Mouse (Mus musculus) brown adipose tissue, adult 24 weeks (tissue): ENCODE results near the gene Nectin4. TPM values are rescaled to one million over a fixed set of nuclear protein-coding genes. Genes with fewer than 3 reads are reported as not detected.

Experiments
- H3K27ac ChIP-seq: fragments of 200-500 bp; replicated peaks from 2 replicates; pipeline ENCODE4 v1.5.1; 2012; ENCODE audit warnings: low read depth, mild to moderate bottlenecking, low read length
- H3K4me1 ChIP-seq: fragments of 200-500 bp; 2 replicates; pipeline ENCODE4 v1.6.1; 2012; ENCODE audit warnings: low read length, mixed read lengths; ENCODE audit not compliant: control insufficient read depth, insufficient read depth, insufficient read length
- H3K4me3 ChIP-seq: fragments of 200-500 bp; 2 replicates; pipeline ENCODE4 v1.5.1; 2012; ENCODE audit warnings: low read depth, mild to moderate bottlenecking, low read length, moderate library complexity; ENCODE audit not compliant: insufficient read depth
- polyA plus RNA-seq: library from polyadenylated mRNA; stranded (reverse); fragments of >200 nt; gene quantifications from 2 replicates; pipeline ENCODE4 v1.2.4, GENCODE M21; 2012; ENCODE audit not compliant: missing spikeins, insufficient read depth, insufficient read length

The Nectin4 gene
- polyA plus RNA-seq, 1 experiment: not detected

DNA sequence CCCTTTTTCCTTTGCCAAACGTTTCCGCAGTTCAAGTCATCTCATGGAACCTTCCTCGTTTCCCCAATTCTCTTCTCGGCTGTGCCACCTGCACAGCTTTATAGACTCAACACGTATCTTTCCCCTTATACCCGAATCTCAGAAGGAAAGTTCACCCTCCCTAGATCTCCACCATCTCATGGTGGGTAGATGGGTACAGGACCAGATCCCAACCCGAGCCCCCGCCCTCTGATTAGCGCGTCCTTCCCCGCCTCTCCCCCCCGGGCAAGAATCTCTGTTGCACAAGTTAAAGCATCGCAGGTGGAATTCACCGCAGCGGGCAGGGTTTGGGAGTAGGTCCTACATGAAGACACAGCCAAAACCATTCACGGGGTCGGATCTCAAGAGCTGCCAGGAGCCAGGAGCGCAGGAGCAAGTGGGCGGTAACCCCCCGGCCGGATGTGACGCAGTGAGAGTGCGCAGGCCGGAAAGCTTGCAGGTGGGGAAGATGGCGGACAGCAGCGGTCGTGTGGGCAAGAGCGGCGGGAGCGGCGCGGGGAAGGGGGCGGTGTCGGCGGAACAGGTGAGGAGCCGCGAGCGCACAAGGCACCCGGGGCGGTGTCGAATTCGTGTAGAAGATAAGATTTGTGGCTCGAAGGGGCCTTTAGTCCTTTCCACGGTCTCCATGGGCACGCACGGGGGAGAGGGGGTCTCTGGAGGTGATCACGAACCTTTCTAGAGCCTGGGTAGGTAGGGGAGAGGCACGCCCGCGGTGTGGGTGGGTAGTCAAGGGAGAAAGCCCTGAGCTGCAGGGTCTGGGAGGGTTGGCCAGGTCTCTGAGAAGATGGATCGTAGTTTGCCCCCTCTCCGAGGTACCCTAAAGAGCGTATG lies 24.4 kb upstream of the Nectin4 start, which contains the start of the genes Nit1 and Pfdn2:
Gene Nit1, minus strand, starts transcription at position 422 of the 870 bp plus-strand sequence.
Gene Pfdn2, plus strand, starts transcription at position 446 of the 870 bp plus-strand sequence.
- peak within 1 kb of the TSS; percentile 52 for H3K27ac ChIP-seq
- H3K4me1 ChIP-seq: peaks cover 6% of the 10 kb centered on the region; the same call in 1 of the 2 replicates
- H3K4me3 ChIP-seq: peak within 1 kb of the TSS; percentile 79

- Histone ChIP-seq H3K27ac (peak overlapping the region; percentile 52; the same call in 1 of the 2 replicates), H3K4me3 (peak overlapping the region; percentile 79), H3K4me1 (peaks cover 6% of the 10 kb centered on the region; the same call in 1 of the 2 replicates)
Observed at GRCm38 (mm10) chr1:171346095-171346450, 23.8 kb upstream of the Nectin4 start.

DNA sequence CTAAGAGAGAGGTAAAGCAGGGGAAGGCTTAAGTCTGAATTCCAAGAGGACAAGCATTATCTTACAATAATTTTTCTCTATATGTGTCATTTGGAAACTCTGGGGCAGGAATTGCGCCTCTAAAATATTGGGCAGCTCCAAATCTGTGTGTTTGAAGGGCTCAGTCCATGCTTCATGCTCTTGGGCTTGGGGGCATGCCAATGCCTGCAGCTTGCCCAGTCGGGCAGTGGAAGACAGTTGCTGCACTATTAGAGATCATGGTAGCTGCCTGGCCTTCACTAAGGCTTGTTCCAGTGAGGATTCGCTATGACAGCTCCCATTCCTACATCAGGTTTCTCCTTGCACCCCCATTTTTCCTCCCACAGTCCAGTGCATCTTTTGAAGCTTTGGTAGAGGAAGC lies 21.2 kb upstream of the Nectin4 start:
- Histone ChIP-seq H3K4me1 (peaks cover 6% of the 10 kb centered on the region; the same call in 1 of the 2 replicates), H3K27ac (no peak overlapping the region), H3K4me3 (no peak overlapping the region)

GRCm38 (mm10) chr1:171349210-171349609 lies 20.7 kb upstream of the Nectin4 start:
- no peak overlapping the region for H3K27ac ChIP-seq
- peaks cover 6% of the 10 kb centered on the region; the same call in 1 of the 2 replicates for H3K4me1 ChIP-seq
- H3K4me3 ChIP-seq: no peak overlapping the region

- Histone ChIP-seq H3K4me1 (no peaks in the 10 kb centered on the region; the same call in 1 of the 2 replicates), H3K4me3 (no peak overlapping the region), H3K27ac (no peak overlapping the region)
Observed at GRCm38 (mm10) chr1:171355812-171356340, 14.0 kb upstream of the Nectin4 start.

DNA sequence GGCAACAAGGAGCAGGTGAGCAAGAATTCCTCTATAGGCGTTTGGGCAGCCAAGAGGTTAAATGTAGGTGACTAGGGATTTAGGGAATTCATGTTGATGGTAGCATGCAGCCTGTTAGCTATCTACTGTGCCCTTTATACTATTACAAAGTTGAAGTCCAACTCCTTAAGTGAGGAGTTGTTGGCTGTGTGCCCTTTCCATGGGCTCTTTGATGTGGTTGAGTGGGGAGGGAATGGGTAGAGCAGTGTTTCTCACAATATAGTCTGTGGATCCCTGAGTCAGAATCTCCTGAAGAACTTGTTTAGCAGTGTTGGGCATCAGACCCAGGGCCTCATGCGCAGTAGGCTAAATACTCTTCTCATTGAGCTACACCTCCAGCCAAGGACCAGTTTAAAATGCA lies 13.1 kb upstream of the Nectin4 start:
- Histone ChIP-seq H3K27ac (no peak overlapping the region), H3K4me3 (no peak overlapping the region), H3K4me1 (no peaks in the 10 kb centered on the region; the same call in 1 of the 2 replicates)

GRCm38 (mm10) chr1:171358421-171358820 lies 11.5 kb upstream of the Nectin4 start:
- no peak overlapping the region for H3K27ac ChIP-seq
- H3K4me3 ChIP-seq: no peak overlapping the region
- H3K4me1 ChIP-seq: no peaks in the 10 kb centered on the region; the same call in 1 of the 2 replicates

GRCm38 (mm10) chr1:171360253-171360652 lies 9.6 kb upstream of the Nectin4 start:
- peak overlapping the region; percentile 55 for H3K4me3 ChIP-seq
- H3K27ac ChIP-seq: no peak overlapping the region
- no peaks in the 10 kb centered on the region; the same call in 1 of the 2 replicates for H3K4me1 ChIP-seq

DNA sequence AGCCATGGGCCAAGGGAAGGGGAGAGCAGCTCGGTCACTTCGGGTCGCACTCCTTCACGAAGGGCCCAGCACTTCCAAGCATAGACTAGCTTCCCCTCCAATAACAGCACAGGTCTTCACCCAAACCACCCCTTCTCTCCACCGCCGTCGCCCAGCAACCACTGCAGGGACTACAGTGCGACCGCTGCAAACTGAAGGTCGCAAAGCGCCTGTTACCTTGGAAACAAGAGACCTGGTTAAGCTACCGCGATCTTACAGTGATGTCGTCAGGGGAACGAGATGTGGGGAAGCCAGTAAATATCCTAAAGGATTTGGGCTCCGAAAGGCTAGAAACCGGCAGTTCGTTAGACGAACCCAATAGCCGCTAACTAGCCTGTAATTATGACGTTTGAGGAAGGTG lies 9.2 kb upstream of the Nectin4 start, which contains the start of gene Klhdc9:
Gene Klhdc9, minus strand, starts transcription at position 143 of the 400 bp plus-strand sequence.
- H3K27ac ChIP-seq: no peak within 1 kb of the TSS
- no peaks in the 10 kb centered on the region; the same call in 1 of the 2 replicates for H3K4me1 ChIP-seq
- peak within 1 kb of the TSS; percentile 55 for H3K4me3 ChIP-seq

- H3K27ac ChIP-seq: no peak overlapping the region
- H3K4me3 ChIP-seq: peak overlapping the region; percentile 55
- no peaks in the 10 kb centered on the region; the same call in 1 of the 2 replicates for H3K4me1 ChIP-seq
Observed at GRCm38 (mm10) chr1:171361106-171362103, 8.5 kb upstream of the Nectin4 start.

DNA sequence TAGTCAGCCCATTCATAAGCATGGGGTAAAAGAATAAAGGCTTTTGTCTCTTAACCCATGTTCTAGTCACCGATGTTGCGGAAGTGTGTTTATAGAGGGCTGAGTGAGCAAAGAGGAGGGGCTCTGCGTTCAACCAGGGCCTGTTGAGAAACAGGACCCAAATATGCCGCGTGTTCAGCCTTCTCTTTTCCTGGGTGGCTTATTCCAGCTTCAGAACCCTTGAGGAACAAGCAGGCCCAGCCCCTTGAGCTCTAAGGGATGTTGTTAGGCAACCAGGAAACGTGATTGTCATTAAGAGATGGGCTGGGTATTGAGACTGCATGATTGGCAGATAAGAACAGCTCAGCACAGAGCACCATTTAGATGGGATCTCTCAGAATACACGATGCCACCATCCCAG lies 4.0 kb upstream of the Nectin4 start:
- Histone ChIP-seq H3K4me3 (no peak overlapping the region), H3K27ac (no peak overlapping the region)

DNA sequence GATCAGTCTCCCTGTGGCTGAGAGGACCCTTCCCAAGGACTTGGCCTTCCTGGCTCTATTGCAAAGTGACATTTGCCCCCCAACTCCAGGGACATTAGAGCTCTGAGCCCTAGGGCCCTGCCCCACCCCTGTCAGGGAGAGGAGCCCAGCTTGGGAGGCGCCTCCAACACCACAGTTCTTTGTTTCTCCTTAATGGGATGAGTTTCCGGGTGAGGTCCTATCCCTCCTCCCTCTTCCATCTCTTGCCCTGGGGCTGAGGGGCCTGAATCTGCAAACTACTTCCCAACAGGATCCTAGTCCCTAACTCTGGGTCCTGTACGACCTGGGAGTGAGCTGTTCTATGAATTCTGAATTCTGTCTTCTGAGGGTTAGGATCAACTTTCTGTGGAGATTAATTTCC lies 3.0 kb downstream of the Nectin4 start:
- no peaks in the 10 kb centered on the region for H3K4me1 ChIP-seq
- H3K27ac ChIP-seq: no peak overlapping the region
- H3K4me3 ChIP-seq: no peak overlapping the region

More for the DNA sequence above, 4.0 kb upstream of the Nectin4 start:
- H3K4me1 ChIP-seq: no peaks in the 10 kb centered on the region

GRCm38 (mm10) chr1:171373946-171374345 lies 4.0 kb downstream of the Nectin4 start:
- Histone ChIP-seq H3K4me3 (no peak overlapping the region), H3K4me1 (no peaks in the 10 kb centered on the region)

GRCm38 (mm10) chr1:171375646-171376097 lies 5.8 kb downstream of the Nectin4 start:
- Histone ChIP-seq H3K4me1 (0 out of 2 replicates have a peak, but pooled peaks cover 3% of the 10 kb centered on the region), H3K4me3 (no peak overlapping the region), H3K27ac (no peak overlapping the region)

More at GRCm38 (mm10) chr1:171373946-171374345, 4.0 kb downstream of the Nectin4 start:
- H3K27ac ChIP-seq: no peak overlapping the region
